Mouse (Mus musculus) kidney, adult 8-10 months (tissue): ENCODE measurements around the gene Saa2.
"Not testable (repeated sequence)": the region's sequence is repeated elsewhere in the genome, so short reads cannot be mapped to it uniquely, and the experiment has no call there.

Source experiments
- DNase-seq, 2 experiments: peaks; one replicate each; pipeline ENCODE4 v3.0.0; 2022

Gene Saa2

GRCm38 (mm10) chr7:46751490-46751889, at the start of gene Saa2:
Gene Saa2 (plus strand): TSS chr7:46751790.
- no peak for DNase-seq

DNA sequence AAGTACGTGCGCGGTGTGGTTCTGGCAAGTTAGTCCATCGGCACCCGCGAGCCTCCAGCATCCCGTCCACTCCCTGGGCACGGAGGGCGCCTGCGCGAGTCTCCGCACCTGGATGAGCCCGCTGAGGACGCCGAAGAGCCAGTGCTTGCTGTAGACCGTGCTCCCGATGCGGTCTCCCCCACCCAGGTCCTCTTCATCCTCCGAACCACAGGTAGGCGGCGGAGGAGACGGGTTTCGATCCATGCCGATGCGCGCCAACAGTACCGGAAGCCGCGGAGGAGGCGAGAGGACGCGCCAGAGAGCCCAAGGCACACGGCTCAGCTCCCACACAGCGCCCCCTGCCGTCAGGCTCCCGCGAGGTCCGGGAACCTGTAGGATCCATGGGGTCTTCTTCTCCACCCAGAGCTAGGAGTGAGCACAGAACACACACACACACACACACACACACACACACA, 41.2 kb upstream of the Saa2 start, which contains the start of gene Saal1:
Gene Saal1, minus strand, starts transcription at position 291 of the 455 bp plus-strand sequence.
- DNase-seq, result peak; percentile 63 to 79

- DNase-seq, result no peak
Observed at GRCm38 (mm10) chr7:46712250-46712649, 39.3 kb upstream of the Saa2 start.

DNA sequence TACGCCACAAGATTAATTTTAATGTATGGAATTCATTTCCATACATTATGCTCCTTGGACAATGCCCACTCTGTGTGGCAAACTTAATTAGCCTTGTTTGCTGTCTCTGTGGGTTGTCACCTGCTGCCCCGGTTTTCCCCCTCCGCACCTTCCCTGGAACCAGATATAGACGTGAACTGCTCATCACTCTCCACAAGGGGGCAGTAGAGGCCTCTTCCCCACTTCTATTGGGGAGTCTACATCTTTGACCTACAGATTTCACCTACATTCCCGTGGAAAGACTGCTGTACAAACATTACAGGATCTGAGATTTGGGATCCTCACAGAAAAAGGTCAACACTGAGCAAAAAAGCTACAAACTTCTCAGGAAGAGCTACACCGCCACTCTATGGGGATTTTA, 37.1 kb upstream of the Saa2 start:
- peak; percentile 27 to 56 for DNase-seq

DNA sequence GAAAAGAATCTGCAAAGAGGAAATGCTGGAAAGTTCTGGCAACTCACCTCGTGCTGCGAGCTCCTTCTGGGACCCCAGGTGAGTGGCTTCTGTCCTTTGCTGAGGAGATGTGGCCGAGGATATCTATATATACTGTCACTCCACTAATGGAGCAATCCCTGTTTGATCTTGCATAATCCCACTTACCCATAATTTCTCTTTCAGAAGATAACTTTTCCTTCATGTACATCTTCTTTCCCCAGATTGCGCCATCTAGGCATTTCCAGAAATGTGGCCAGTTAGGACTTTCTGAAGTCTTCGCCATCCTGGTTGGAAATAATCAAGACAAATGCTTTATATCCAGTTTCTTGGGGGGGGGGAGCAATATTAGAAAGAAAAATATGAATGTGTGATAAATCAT, 36.0 kb upstream of the Saa2 start, which contains the start of gene Saa3:
Gene Saa3, minus strand, starts transcription at position 101 of the 400 bp plus-strand sequence.
- no peak for DNase-seq

- DNase-seq, result peak; percentile 24 to 45
Observed at GRCm38 (mm10) chr7:46716897-46717296, 34.7 kb upstream of the Saa2 start.

DNA sequence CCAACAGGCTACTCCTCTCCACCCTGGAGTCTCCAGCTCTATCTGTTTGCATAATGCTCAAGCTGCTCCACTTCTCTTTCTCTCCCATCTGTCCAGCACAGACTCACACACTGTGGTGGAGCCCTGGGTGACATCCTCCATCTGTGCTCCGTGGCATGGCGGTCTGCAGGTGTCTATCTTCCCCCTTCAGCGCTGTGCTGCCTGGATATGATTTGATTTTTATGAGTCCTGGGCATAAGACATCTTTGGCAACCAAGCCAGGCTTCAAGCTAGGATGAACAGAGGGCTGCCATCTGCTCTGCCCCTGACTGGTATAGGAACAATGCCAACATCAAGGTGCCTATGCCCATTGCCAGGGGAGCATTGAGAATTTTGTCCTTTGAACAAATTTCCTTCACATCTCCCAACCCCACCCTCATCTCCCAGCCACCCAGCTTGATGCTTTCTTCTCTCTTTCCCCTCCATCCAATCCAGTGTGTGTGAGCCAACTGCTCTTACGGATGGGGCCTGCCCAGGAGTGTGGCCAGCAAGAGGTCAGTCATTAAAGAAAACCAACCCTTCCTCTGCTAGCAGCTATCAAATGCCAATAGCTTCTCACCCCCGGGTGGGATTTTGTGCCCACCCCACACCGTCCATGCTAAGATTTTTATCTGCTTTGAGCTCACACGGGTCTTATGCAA, 32.9 kb upstream of the Saa2 start:
- DNase-seq, result no peak

DNA sequence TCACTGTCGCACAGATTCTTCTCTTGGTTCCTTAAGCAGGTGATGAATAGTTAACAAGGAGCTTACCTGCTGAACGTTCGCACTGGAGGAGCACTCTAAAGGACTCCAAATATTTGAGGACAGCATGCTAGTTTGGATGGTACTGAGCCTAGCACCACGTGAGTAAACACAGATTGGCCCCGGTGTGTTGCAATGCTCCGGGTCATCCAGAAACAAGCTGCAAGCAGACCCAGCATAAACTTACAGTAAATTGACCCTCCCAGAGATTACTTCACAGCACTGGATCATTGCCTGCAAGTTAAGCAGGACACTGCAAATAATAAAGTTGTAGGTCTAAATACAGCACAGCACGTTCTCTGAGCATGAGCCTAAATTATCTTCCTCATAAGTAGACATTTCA, 32.1 kb upstream of the Saa2 start:
- DNase-seq, result peak in 1 of 2 experiments; percentile 19

DNA sequence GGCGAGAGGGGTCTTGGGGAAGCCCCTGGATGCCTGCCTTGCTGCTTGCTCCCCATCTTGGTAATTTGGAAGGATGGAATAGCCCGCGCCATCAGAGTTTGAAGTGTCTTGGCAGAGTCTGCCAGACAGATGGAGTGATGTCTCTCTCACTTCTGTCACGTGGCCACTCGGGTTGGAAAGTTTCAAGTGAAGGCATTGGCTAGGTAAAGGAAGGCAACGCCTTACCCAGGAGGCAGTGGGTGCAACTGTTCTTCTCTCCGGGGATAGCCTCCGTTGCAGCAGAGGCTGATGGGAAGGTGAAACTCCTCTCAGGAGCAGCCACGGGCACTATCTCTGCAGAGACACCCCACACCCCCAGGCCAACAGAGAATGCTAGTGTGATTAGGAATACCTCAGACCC, 31.1 kb upstream of the Saa2 start:
- no peak for DNase-seq

- DNase-seq, result no peak
Observed at GRCm38 (mm10) chr7:46723354-46723753, 28.2 kb upstream of the Saa2 start.

DNA sequence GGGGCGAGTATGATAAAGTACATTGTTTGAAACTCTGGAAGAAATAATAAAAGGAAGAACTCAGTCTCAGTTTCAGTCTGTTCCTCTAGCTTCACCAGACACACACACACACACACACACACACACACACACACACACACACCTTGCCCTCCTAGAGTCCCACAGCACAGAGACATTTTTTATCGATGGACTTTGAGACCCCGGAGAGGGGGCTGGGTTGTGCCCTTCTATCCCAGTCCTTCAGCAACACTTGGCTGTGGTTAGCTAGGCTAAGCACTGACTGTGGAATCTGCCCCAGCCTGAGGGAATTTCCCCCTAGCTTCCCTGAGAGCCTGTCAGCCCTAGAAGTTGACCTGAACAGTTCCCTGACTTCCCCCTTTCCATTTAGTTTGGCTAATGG, 27.7 kb upstream of the Saa2 start:
- peak; percentile 44 to 49 for DNase-seq

GRCm38 (mm10) chr7:46724396-46724795, 27.2 kb upstream of the Saa2 start:
- DNase-seq, result no peak

- no peak for DNase-seq
Observed at GRCm38 (mm10) chr7:46727584-46727983, 24.0 kb upstream of the Saa2 start.

- DNase-seq, result no peak
Observed at GRCm38 (mm10) chr7:46732458-46732857, 19.1 kb upstream of the Saa2 start, which contains the start of gene Saa4. Gene Saa4 (minus strand): TSS chr7:46732603.

- DNase-seq, result no peak
Observed at GRCm38 (mm10) chr7:46734983-46735382, 16.6 kb upstream of the Saa2 start.

- peak; percentile 51 to 74 for DNase-seq
Observed at GRCm38 (mm10) chr7:46738561-46739460, 12.8 kb upstream of the Saa2 start.

GRCm38 (mm10) chr7:46740041-46740440, 11.5 kb upstream of the Saa2 start:
- DNase-seq, result not testable (repeated sequence)

DNA sequence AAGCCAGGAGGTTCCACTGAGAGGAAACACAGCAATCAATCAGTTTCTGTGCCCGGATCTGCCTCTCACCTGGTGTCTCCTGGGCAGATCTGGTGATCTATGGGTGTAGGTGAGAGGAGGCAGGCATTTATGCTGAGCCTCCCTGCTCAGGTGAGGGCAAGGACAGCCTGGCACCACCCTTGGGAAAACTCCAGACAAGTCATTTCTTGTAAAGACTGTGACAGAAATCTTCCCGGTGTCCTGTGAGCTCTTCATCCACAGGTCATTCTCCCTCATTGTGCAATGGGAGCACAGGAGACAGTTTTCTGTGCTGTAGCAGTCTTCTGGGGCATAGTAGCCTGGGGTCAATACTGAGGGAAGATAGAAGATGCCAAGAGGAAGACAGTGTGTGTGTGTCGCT, 8.7 kb upstream of the Saa2 start, which contains the start of gene Saa1:
Gene Saa1, minus strand, starts transcription at position 101 of the 400 bp plus-strand sequence.
- DNase-seq, result not testable (repeated sequence)

DNA sequence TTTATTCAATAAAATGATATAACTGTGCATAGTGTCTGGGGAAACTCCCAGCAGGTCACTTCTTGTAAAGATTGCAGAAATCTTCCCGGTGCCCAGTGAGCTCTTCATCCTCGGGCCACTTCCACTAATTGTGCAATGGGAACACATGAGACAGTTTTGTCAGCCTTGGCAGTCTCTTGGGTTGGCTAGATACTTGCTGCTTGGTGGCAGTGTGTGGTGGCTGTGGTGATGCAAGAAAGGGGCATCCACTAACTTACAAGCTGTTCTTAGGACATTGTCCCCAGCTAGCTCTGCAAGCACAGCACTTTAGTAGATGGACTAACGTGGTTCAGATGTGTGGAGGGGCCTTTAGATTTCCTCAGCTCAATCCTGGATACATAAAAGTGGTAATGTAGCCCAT, 5.8 kb upstream of the Saa2 start:
- no peak for DNase-seq

DNA sequence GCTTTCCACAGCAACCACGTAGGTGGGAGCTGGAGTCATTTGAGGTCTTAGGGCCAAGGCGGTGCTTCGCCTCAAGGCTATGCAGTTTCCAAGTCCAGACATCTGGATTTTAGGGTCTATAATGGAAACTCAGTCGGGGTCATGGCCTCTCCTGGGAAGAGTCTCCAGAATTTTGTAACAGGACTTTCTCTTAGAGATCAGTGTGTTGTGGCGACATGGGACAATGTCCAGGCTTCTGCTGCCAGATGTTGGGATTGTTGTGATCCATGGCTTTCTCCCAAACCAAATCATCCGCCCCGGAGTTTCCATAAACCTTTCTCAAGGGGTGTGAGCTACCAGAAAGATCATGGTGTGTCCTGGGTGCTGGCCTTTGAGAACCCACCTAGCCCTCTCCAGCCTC, 5.2 kb upstream of the Saa2 start:
- DNase-seq, result no peak

DNA sequence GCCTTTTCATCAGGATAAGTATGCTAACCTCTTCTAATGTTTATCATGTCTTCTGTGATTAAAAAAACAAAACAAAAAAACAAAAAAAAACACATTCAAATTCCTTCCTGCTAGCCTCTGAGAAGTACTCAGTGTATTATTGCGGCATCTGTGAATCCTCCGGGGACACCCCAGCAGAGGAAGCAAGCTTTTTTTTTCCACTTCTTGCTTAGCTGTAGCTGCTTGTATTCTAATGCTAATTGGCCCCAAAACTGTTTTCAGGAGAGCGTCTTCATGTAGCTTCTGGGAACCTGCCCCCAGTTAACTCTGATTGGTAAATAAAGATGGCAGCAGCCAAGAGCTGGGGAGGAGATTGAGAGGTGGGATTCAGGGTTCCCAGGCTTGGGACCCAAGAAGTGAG, 3.1 kb upstream of the Saa2 start:
- DNase-seq, result no peak

GRCm38 (mm10) chr7:46761049-46761795, 9.6 kb downstream of the Saa2 start:
- no peak for DNase-seq

DNA sequence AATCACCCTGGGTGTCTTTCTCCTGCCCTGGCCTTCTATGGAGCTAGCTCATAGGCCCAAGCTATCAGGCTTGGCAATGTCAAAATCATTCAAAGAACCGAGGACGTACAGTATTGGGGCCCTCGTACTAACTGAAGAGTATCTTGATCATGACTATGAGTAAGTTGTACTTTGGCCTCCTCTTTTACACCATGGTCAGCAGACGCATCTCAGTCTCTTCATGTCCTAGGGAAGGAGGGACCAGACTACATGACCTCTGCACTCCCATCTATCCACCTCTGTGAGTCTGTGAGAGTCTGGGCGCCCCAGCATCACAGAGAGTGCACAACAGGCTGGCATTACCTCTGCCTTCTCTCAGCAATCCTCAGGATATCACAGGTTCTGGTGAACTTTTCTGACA, 11.0 kb downstream of the Saa2 start:
- DNase-seq, result no peak
